Mouse (Mus musculus): ENCODE data around the gene Mme. TPM values are rescaled to one million over a fixed set of nuclear protein-coding genes. Genes with fewer than 3 reads are reported as not detected.

Mme gene
- total RNA-seq, 2 experiments from 2014 or later, result 12.1 to 14.0 TPM

Other genes with a start within 250 kb of the Mme start
- 100 to 1,000 TPM; 485 to 551 TPM for gene Gm34302, start 242.3 kb downstream of the Mme start, total RNA-seq (2021)